Comparison of ENCODE assay signal across 12 mouse cellular contexts in the genomic region with DNA sequence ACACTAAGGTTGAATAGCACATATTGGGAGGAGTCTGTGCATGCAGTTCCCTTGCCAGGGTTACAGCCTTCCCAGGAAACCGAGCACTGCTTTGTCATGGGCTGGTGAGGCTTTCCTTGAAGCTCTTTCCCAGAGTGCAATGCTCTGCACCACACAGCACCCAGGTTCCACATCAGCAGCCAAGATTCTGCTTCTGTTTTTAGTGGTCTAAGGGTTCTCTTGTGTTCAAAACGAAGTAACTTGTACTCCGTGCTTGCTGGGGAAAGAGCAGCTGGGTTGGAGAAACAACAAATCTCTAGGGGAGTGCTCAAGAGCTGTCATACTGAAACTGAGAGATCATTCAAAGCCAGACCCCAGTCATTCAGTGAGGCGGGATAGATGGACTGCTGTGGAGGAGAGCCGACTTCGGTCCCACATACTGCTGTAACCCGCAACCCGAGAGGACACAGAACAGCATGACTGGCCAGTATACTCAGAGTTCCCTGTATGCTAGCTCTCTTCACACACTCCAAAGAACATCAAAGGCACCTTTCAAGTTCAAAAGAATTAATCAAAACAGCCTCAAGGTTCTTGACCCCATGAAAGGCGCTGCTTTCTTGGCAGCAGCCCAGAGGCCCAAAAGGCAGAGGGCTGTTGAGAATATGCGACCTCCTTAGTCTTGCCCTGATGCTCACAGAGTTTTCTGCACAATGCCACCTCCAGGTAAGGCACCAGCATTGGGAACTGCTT. TPM values are rescaled to one million over a fixed set of nuclear protein-coding genes. Genes with fewer than 3 reads are reported as not detected.
DNase-seq lines count a peak whose midpoint lies in the region; ATAC-seq and TF ChIP-seq lines count a peak whose summit lies in the region.
"Had no signal": no experiment of that assay in that cellular context is flagged by ENCODE, and none has a peak within 500 bp of the region (broad histone marks: within the 10 kb centered on the region; RNA-seq: fewer than 3 reads in every experiment).

No protein-coding gene starts in this region.

- no peak for DNase-seq in frontal cortex, adult 2 months (ENCODE audit: extremely low spot score in 1 of 2, low spot score in 1 of 2)
- DNase-seq in CH12.LX (ENCODE audit: extremely low read depth) (peak; percentile 78), MN1 (ENCODE audit: low spot score) (no peak)
- peak; percentile 23 for DNase-seq in hindbrain, embryonic 10.5 days (ENCODE audit: low spot score)
- peak; percentile 28 for DNase-seq in limb, embryonic 11.5 days (ENCODE audit: low spot score)
- no peak for DNase-seq in gastrocnemius, postnatal 25 days
- DNase-seq: B cell, adult 2 months had no signal

- in situ Hi-C loops in CH12.LX (cut with MboI; ENCODE audit: low pct_ligation_motif_present, low pct_unique_long_range_greater_than_20kb, low sequenced_read_pairs), result no loop called here

- 53% methylated on average over 10 of the region's 10 CpGs for WGBS in hindbrain, embryonic 10.5 days
- WGBS in limb, embryonic 11.5 days, result 35% methylated on average over 10 of the region's 10 CpGs

- no peak overlapping the region for H3K27ac ChIP-seq in CH12.LX (ENCODE audit: insufficient read depth, low read depth)
- peak overlapping the region; percentile 9; the same call in 1 of the 2 replicates for H3K27ac ChIP-seq in hindbrain, embryonic 10.5 days
- H3K27ac ChIP-seq in limb, embryonic 11.5 days (replicated peaks; ENCODE audit: low read depth, low read length), result no peak overlapping the region
- H3K27ac ChIP-seq: macrophage had no signal

- peak; percentile 38; the same call in 1 of the 2 replicates for ATAC-seq in frontal cortex, adult (ENCODE audit: low TSS enrichment)
- ATAC-seq in limb, embryonic 11.5 days (ENCODE audit: insufficient number of reproducible peaks, low FRiP score, low TSS enrichment, low read depth), result no peak
- no peak for ATAC-seq in cerebellum, adult (ENCODE audit: insufficient number of reproducible peaks, low FRiP score, low TSS enrichment)

- peak overlapping the region; percentile 48; the same call in 1 of the 2 replicates for H3K4me2 ChIP-seq in CH12.LX (ENCODE audit: insufficient read depth, low read depth, poor library complexity, severe bottlenecking)
- H3K4me2 ChIP-seq in limb, embryonic 11.5 days (ENCODE audit: low read depth, severe bottlenecking), result no peak overlapping the region

- H3K4me3 ChIP-seq in CH12.LX (replicated peaks in 1 of 3; ENCODE audit: low read depth in 2 of 3, low read length in 2 of 3, poor library complexity in 1 of 3), result no peak overlapping the region
- H3K4me3 ChIP-seq in hindbrain, embryonic 10.5 days, result no peak overlapping the region
- no peak overlapping the region for H3K4me3 ChIP-seq in limb, embryonic 11.5 days (ENCODE audit: low read depth, low read length)

- H3K9ac ChIP-seq in CH12.LX (ENCODE audit: insufficient read depth, low read depth), result no peak overlapping the region
- no peak overlapping the region for H3K9ac ChIP-seq in limb, embryonic 11.5 days (ENCODE audit: low read length)

- peak; percentile 82 for TF ChIP-seq EP300 in CH12.LX (IDR thresholded peaks at IDR 0.05; ENCODE audit: low read length)

- TF ChIP-seq RAD21 in CH12.LX (IDR thresholded peaks at IDR 0.05; ENCODE audit: low read depth, low read length), result no peak; the same call in 1 of the 2 replicates

- peaks cover 10 to 30% of the 10 kb centered on the region in 2 experiments for H3K4me1 ChIP-seq in CH12.LX (ENCODE audit: control insufficient read depth in 1 of 2, insufficient read depth in 2 of 2)
- H3K4me1 ChIP-seq in hindbrain, embryonic 10.5 days (replicated peaks), result peaks cover 27% of the 10 kb centered on the region
- no peaks in the 10 kb centered on the region for H3K4me1 ChIP-seq in limb, embryonic 11.5 days (ENCODE audit: control insufficient read depth, insufficient read depth, low read length)

- TF ChIP-seq CTCF in CH12.LX (conservative IDR thresholded peaks at IDR 0.05 in 1 of 2, IDR thresholded peaks at IDR 0.05 in 1 of 2; ENCODE audit: low read depth in 2 of 2, low read length in 2 of 2), result no peak

- no peaks in the 10 kb centered on the region for H3K36me3 ChIP-seq in CH12.LX (replicated peaks in 1 of 2; ENCODE audit: control insufficient read depth in 1 of 2, insufficient read depth in 1 of 2, low read length in 1 of 2)
- H3K36me3 ChIP-seq in hindbrain, embryonic 10.5 days, result no peaks in the 10 kb centered on the region
- no peaks in the 10 kb centered on the region for H3K36me3 ChIP-seq in limb, embryonic 11.5 days (ENCODE audit: control insufficient read depth, insufficient read depth, low read length)

- dilution Hi-C loops in CH12.LX (cut with MboI; ENCODE audit: extremely low pct_ligation_motif_present, extremely low pct_unique_long_range_greater_than_20kb, low sequenced_read_pairs), result no loop called here

- no peaks in the 10 kb centered on the region for H3K27me3 ChIP-seq in CH12.LX (replicated peaks)
- H3K27me3 ChIP-seq in hindbrain, embryonic 10.5 days (ENCODE audit: insufficient read depth, poor library complexity, severe bottlenecking), result no peaks in the 10 kb centered on the region
- H3K27me3 ChIP-seq in limb, embryonic 11.5 days (ENCODE audit: control insufficient read depth, insufficient read depth, low read length), result no peaks in the 10 kb centered on the region

- no peaks in the 10 kb centered on the region for H3K9me3 ChIP-seq in CH12.LX (replicated peaks; ENCODE audit: low read length)
- no peaks in the 10 kb centered on the region for H3K9me3 ChIP-seq in hindbrain, embryonic 10.5 days
- H3K9me3 ChIP-seq in limb, embryonic 11.5 days (ENCODE audit: control insufficient read depth, low read length), result no peaks in the 10 kb centered on the region

- TF ChIP-seq POLR2A in CH12.LX (IDR thresholded peaks at IDR 0.05; ENCODE audit: low read depth, low read length), result no peak

- H3K79me2 ChIP-seq in CH12.LX (replicated peaks; ENCODE audit: control insufficient read depth, extremely low read depth, insufficient read depth, poor library complexity, severe bottlenecking), result no peaks in the 10 kb centered on the region

TF ChIP-seq in CH12.LX, 34 proteins besides CTCF, POLR2A, EP300 and RAD21:
- TF ChIP-seq TCF12 (IDR thresholded peaks at IDR 0.05; ENCODE audit: low read depth, low read length), result peak; percentile 17; the same call in 1 of the 2 replicates
- peak; percentile 60 for TF ChIP-seq MAFK (IDR thresholded peaks at IDR 0.05; ENCODE audit: insufficient replicate concordance, low read length)
- TF ChIP-seq JUND (conservative IDR thresholded peaks at IDR 0.05; ENCODE audit: low read depth, low read length), result peak; percentile 74
- peak; percentile 57 for TF ChIP-seq ETS1 (conservative IDR thresholded peaks at IDR 0.05; ENCODE audit: low read depth, low read length)
- TF ChIP-seq JUN (IDR thresholded peaks at IDR 0.05; ENCODE audit: insufficient read depth, low read depth, low read length), result peak; percentile 72
- no peak for TF ChIP-seq MAZ (IDR thresholded peaks at IDR 0.05; ENCODE audit: low read depth, low read length)
- peak; percentile 37; the same call in 1 of the 2 replicates for TF ChIP-seq MEF2A (IDR thresholded peaks at IDR 0.05; ENCODE audit: borderline replicate concordance, low read depth, low read length)
- peak; percentile 88 for TF ChIP-seq IRF4 (IDR thresholded peaks at IDR 0.05; ENCODE audit: low read depth, low read length)
- TF ChIP-seq NRF1 (IDR thresholded peaks at IDR 0.05; ENCODE audit: low read depth, low read length), result no peak
- no peak for TF ChIP-seq POLR2AphosphoS2 (IDR thresholded peaks at IDR 0.05; ENCODE audit: low read depth, low read length)
- TF ChIP-seq RCOR1 (conservative IDR thresholded peaks at IDR 0.05; ENCODE audit: low read depth, low read length), result peak; percentile 85
- peak; percentile 60 for TF ChIP-seq BHLHE40 (IDR thresholded peaks at IDR 0.05; ENCODE audit: low read depth, low read length)
- no peak for TF ChIP-seq GABPA (IDR thresholded peaks at IDR 0.05; ENCODE audit: insufficient replicate concordance, low read depth, low read length)
- TF ChIP-seq KAT2A (IDR thresholded peaks at IDR 0.05; ENCODE audit: insufficient replicate concordance, low read length), result no peak
TF ChIP-seq in CH12.LX: peak in this region for 9.

RNA-seq across cellular contexts. Expression of gene Lmntd1, which starts 35.5 kb away (rescaled TPM):
- 1.7 and 2.1 TPM in 2 replicates for polyA plus RNA-seq in frontal cortex, adult 2 months (2012; rRNA removed)
- total RNA-seq in CH12.LX (2012; rRNA removed) (0.08 TPM in 1 of 2 replicates, not detected in the other), CH12.LX (2014; rRNA removed) (0.26 and 0.35 TPM in 2 replicates)
- polyA plus RNA-seq in CH12.LX (2012; ENCODE audit: insufficient read length, low read depth), result 0.43 and 0.48 TPM in 2 replicates
- polyA plus RNA-seq in hindbrain, embryonic 10.5 days (2016; fragmentation: Nextera tagmentation; extraction: Ambion mirVana), result 0.06 and 0.31 TPM in 2 replicates
- polyA plus RNA-seq in limb, embryonic 11.5 days (2014; fragmentation: Nextera tagmentation; extraction: Ambion mirVana), result 0.37 TPM in 1 of 2 replicates, not detected in the other
- total RNA-seq in gastrocnemius, postnatal 25 days (2021), result under 1 TPM in 1 of 2 experiments, not detected in 1; 0.11 TPM
- polyA plus RNA-seq: macrophage had no signal

RNA-seq across cellular contexts. Expression of gene Tuba3b, which starts 36.9 kb away (rescaled TPM):
- not detected in 2 replicates for polyA plus RNA-seq in frontal cortex, adult 2 months (2012; rRNA removed)
- total RNA-seq in CH12.LX (2012; rRNA removed) (not detected in 2 replicates), CH12.LX (2014; rRNA removed) (not detected in 2 replicates)
- not detected in 2 replicates for polyA plus RNA-seq in CH12.LX (2012; ENCODE audit: insufficient read length, low read depth)
- polyA plus RNA-seq in hindbrain, embryonic 10.5 days (2016; fragmentation: Nextera tagmentation; extraction: Ambion mirVana), result not detected in 2 replicates
- not detected in 2 replicates for polyA plus RNA-seq in limb, embryonic 11.5 days (2014; fragmentation: Nextera tagmentation; extraction: Ambion mirVana)
- not detected for total RNA-seq in gastrocnemius, postnatal 25 days (2021)
- total RNA-seq: adrenal gland, postnatal 4 days had no signal
- polyA plus RNA-seq: macrophage; stomach, embryonic 14.5 days had no signal

Comparison
In these comparisons a context has a peak if more than half of its experiments do, and no peak if none do; other contexts are left out.
1. DNase-seq: peak in CH12.LX (single experiment), hindbrain, embryonic 10.5 days (single experiment) and limb, embryonic 11.5 days (single experiment); none in frontal cortex, adult 2 months (0 of 2), gastrocnemius, postnatal 25 days (single experiment) and MN1 (single experiment).